15 mouse cellular contexts compared by ENCODE assay signal in the genomic region with DNA sequence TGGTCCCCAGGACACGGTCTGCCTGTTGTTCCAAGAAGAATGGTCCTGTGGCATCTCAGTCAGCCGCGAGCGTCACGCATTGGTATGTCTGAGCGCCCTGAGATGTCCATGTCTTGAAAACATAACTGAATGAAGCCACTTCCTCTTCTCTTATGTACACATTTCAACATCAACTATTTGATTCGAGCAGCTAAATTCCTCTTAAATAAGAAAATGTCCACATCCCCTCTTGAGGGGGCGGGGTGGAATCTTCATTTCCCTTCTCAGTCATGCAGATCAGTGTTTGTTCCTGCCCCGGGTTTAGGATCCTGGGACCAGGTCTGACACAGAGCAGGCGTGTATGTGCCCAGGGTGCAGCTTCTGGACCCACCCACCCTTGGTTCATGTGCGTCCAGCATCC.
DNase-seq lines count a peak whose midpoint lies in the region; ATAC-seq and TF ChIP-seq lines count a peak whose summit lies in the region.
"Had no signal": no experiment of that assay in that cellular context is flagged by ENCODE, and none has a peak within 500 bp of the region (broad histone marks: within the 10 kb centered on the region; RNA-seq: fewer than 3 reads in every experiment).

No protein-coding gene starts in this region.

- no peak for DNase-seq in neural tube, embryonic 10.5 days (ENCODE audit: extremely low spot score, low spot score)
- DNase-seq in right cerebral cortex, postnatal 10 days (ENCODE audit: low spot score in 2 of 2), result no peak
- no peak for DNase-seq in urinary bladder, postnatal 36 days (ENCODE audit: low spot score in 2 of 2)
- no peak for DNase-seq in Muller cell, postnatal 12 days (ENCODE audit: inconsistent ontology term)
- DNase-seq: cerebellum, adult 11-12 months; heart, postnatal 14 days had no signal

- H3K36me3 ChIP-seq in neural tube, embryonic 13.5 days, result no peaks in the 10 kb centered on the region
- H3K36me3 ChIP-seq: embryonic facial prominence, embryonic 15.5 days; forebrain, embryonic 12.5 days had no signal

- H3K27me3 ChIP-seq in neural tube, embryonic 13.5 days, result no peaks in the 10 kb centered on the region
- H3K27me3 ChIP-seq: embryonic facial prominence, embryonic 15.5 days; forebrain, embryonic 12.5 days had no signal

- 84% methylated on average over 11 of the region's 11 CpGs for WGBS in neural tube, embryonic 13.5 days
- WGBS in bone marrow, adult 2 months, result 21% methylated on average over 11 of the region's 11 CpGs

- H3K27ac ChIP-seq in neural tube, embryonic 13.5 days (replicated peaks), result peak overlapping the region; percentile 78
- H3K27ac ChIP-seq in bone marrow, adult 2 months (ENCODE audit: control insufficient read depth, insufficient read depth, low read depth, low read length, poor library complexity), result peak overlapping the region; percentile 86
- H3K27ac ChIP-seq: embryonic facial prominence, embryonic 15.5 days; heart, adult 2 months; liver, embryonic 14.5 days had no signal

- H3K4me1 ChIP-seq in neural tube, embryonic 13.5 days (replicated peaks), result peaks cover 39% of the 10 kb centered on the region
- peaks cover 7% of the 10 kb centered on the region for H3K4me1 ChIP-seq in bone marrow, adult 2 months (ENCODE audit: control insufficient read depth, insufficient read depth, low read length)

- no peak overlapping the region for H3K4me3 ChIP-seq in neural tube, embryonic 13.5 days
- H3K4me3 ChIP-seq in bone marrow, adult 2 months (replicated peaks; ENCODE audit: control insufficient read depth, low read depth, low read length), result no peak overlapping the region
- H3K4me3 ChIP-seq: embryonic facial prominence, embryonic 15.5 days; forebrain, embryonic 12.5 days; heart, adult 2 months; megakaryocyte, embryonic 14.5 days; myocyte had no signal

- ATAC-seq in neural tube, embryonic 13.5 days (ENCODE audit: low read depth), result no peak
- peak; percentile 80 for ATAC-seq in megakaryocyte, adult 5-6 weeks (ENCODE audit: poor library complexity, severe bottlenecking)

- no peak overlapping the region for H3K4me2 ChIP-seq in neural tube, embryonic 13.5 days
- H3K4me2 ChIP-seq: embryonic facial prominence, embryonic 15.5 days had no signal

- no peak for TF ChIP-seq CTCF in bone marrow, adult 2 months (IDR thresholded peaks at IDR 0.05; ENCODE audit: control insufficient read depth, insufficient read depth, low read length)

- H3K9me3 ChIP-seq in neural tube, embryonic 13.5 days, result no peaks in the 10 kb centered on the region
- H3K9me3 ChIP-seq: embryonic facial prominence, embryonic 15.5 days; forebrain, embryonic 12.5 days had no signal

- TF ChIP-seq POLR2A in bone marrow, adult 2 months (IDR thresholded peaks at IDR 0.05; ENCODE audit: borderline replicate concordance, control insufficient read depth, low read depth, low read length), result no peak

- H3K9ac ChIP-seq in neural tube, embryonic 13.5 days, result no peak overlapping the region
- H3K9ac ChIP-seq: embryonic facial prominence, embryonic 15.5 days; forebrain, embryonic 12.5 days; liver, embryonic 14.5 days had no signal
